Mouse (Mus musculus) heart, adult 9 months (tissue): ENCODE data around the gene Olfr448.

Source experiments
- DNase-seq, 2 experiments: peaks; one replicate each; pipeline ENCODE4 v3.0.0; 2022; ENCODE audit warnings: low spot score in 2 of 2

Gene Olfr448

DNA sequence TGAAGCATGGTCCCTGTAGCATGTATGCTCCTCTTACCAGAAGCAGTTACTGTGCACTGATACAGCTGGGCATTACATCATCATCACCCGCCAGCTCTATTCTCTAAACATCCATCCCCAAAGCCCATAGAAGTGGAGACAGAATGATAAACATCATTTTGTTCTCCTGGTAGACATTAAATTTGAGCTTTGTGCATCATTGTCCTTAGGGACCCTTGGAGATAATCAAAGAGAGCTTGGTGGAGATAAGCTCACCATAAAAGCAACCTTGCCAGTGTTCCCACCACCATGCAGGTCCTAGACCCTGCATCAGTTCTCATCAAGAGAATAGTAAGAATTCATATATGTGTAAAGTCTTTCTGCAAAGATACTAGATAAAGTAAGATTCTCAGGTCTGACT, at the start of gene Olfr448:
Gene Olfr448, plus strand, starts transcription at position 301 of the 400 bp plus-strand sequence.
- no peak for DNase-seq

DNA sequence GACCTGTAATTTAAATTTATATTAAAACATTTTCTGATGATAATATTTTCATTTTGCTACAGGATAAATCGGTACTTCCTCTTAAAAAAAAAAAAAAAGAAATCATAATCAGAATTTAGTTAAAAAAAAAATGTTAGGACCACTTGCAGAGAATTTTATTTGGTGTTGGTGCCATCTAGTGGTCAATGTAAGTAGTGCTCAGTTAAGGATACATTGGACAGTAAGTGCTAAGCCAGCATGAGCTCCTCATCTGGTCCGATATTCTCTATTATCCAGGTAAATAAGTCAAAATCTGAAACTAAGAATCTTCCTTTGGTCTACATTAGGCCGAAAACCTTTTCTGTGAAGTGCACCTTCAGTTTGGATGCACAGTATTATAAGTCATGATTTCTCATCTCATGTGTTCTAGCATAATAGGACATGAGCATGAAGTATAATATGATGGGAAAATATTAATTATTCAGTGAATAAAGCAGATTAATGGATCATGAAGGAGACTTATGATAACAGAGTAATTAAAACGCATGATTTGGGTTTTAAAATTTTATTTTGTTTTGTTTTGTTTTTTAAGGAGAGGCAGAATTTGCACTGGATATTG, 29.9 kb upstream of the Olfr448 start:
- peak in 1 of 2 experiments; percentile 19 for DNase-seq

DNA sequence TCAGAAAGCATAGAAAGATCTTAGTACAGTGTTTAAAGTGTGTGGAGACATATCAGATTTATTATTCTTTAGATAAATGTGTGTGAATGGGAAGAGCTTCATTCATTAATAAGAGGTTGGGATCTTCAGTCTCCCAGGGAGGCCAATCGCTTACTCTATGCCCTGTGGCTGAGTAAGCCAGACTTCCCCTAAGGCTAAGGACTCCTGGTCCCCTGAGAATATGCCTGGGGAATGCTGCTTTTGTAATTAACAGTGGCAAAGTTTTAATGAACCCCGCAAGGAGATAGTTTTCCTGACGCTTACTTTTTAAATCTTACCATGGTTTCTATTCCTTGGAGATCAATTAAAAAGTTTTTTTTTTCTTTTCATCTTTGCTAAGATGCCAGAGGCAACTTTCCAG, 20.5 kb upstream of the Olfr448 start:
- DNase-seq: no peak

DNA sequence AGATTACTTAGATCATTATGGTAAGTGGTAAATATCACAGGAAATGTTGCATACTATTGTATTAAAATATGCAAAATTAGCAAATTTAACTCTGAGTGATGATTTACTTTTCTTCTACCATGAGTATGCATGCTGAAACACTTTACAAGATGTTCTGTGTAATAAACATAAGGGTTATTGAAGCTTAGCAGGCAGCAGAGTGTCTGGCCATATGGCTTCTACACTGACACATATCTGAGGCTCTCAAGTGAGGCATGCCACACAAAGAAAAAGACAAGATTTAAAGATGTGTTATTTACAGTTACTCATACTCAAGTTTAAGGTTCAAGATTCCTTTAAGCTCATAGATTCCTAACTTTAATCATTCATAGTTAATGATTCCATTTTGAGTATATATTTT, 13.9 kb upstream of the Olfr448 start:
- no peak for DNase-seq

DNA sequence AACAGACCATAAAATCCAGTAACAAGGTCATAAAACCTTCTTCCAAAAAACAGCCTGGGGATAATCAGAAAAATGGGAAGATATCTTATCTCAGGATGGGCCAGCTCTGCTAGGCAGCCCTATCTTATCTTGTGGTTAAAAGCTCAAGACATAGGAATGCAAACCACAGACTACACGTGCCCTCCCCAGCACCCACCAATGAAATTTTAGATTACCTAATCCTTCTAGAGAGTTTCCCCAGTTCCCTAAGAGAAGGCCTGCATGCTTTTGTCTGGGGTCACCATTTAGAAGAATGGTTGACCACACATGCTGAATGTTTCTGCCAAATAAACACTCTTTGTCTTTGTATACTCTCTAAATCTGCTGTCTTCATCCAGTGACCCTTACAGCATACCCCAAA, 10.1 kb downstream of the Olfr448 start:
- no peak for DNase-seq

DNA sequence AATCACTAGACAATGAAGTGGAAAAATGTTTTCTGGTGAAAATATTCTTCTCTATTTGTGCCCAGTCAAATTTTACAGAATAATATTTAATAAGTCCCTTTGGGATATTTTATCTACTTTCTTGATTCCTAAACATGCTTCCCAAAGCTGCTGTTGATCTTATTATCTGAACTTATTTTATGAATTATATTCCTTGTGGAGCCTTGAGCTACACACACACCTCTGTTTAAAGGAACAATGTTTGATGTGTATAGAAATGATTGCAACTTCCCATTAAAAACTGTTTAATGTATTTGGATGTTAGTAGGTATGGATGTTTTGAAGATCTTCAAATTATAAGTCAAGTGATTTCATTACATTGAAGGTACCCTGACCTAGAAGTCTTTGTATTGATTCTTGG, 18.3 kb downstream of the Olfr448 start, which contains the start of gene Olfr447:
Gene Olfr447, plus strand, starts transcription at position 301 of the 400 bp plus-strand sequence.
- no peak for DNase-seq

DNA sequence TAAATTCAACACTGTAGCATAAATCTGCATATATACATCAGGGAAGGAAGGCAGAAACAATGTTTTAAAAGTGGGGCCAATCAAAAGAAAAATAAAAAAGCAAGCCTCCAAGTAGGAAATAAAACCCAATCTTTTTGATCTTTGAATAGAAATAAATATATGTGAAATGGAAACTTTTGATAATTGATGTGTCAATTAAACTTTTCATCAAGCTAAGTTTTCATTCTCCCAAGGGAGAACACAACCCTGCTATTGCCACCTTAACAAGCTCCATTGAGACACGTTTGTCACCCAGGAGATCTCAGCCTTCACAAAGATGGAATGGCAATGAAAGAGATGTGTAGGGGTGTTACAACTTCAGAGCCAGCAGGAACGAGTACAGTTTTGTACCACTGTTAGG, 30.8 kb downstream of the Olfr448 start, which contains the start of gene Olfr446:
Gene Olfr446, plus strand, starts transcription at position 301 of the 400 bp plus-strand sequence.
- no peak for DNase-seq
